Mouse (Mus musculus): Measurements from ENCODE around the gene Sv2a. TPM values are rescaled to one million over a fixed set of nuclear protein-coding genes. Genes with fewer than 3 reads are reported as not detected.

The Sv2a gene
- polyA plus RNA-seq, 1 experiment: 1.6 TPM

DNA sequence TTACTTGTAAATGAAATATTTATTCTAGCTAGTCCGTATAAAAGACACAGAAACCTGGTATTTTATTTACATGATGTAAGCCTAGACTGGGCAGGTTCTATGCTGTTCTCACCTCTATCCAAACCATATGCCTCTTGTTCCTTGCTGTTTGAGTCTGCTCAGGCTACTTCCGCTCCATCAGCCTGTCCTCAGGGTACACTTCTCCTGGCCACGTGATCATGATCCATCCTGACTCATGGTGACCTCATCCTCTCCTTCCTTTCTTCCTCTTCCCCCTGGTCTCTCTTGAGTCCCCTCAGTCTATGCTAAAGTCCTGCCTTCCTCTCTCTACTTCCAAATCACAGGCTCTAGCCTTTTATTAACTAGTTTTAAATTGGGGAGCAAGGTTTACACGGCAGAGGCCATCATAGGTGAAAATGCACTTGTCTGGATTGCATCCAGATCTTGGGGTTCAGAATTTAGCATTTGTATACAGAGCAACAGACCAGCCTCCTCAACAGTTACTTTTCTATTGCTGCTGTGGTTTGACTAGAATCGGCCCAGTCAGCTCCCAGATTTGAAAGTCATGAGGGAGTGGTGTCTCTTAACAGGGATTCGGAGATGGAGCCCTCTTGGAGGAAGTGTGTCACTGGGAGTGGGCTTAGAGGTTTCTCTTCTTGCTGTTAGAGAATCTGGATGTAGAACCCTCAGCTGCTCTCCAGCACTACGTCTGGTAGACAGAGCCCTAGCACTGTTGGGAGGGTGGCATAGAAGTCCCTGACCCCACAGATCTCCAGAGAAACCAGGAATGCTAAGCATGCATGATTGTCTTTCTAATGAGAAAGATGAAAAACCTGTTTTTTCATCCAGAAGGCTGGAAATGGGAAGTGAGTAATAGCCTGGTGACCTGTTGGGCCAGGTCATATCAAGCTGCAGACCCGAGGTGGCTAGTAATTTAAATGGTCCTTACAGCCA is 46.0 kb downstream of the Sv2a start:
- no peak overlapping the region for H3K4me3 ChIP-seq (replicated peaks; ENCODE audit: extremely low read depth, low read depth, low read length)
- DNase-seq: no peak
- H3K4me1 ChIP-seq (ENCODE audit: control insufficient read depth, insufficient read depth, low read length): peaks cover 7% of the 10 kb centered on the region
- 52% methylated on average over 8 of the region's 8 CpGs for WGBS
- TF ChIP-seq POLR2A (IDR thresholded peaks at IDR 0.05; ENCODE audit: borderline replicate concordance, extremely low read depth, low read depth, low read length) (no peak), CTCF (IDR thresholded peaks at IDR 0.05; ENCODE audit: insufficient read depth, low read length) (no peak)

DNA sequence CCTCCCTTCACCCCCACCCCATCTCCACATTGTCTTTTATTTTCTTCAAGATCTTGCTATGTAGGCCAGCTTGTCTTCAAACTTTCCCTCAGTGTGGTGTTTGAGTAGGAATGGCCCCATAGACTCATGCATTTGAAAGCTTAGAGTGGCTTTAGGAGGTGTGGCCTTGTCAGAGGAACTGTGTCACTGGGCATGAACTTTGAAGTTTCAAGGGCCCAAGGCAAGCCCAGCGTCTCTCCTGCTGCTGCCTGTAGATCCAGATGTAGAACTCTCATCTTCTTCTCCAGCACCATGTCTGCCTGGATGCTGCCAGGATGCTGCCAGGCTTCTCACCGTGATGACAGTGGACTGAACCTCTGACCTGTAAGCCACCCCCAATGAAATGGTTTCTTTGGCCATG is 47.9 kb downstream of the Sv2a start:
- H3K4me1 ChIP-seq (ENCODE audit: control insufficient read depth, insufficient read depth, low read length): no peaks in the 10 kb centered on the region; the same call in 1 of the 2 replicates
- TF ChIP-seq CTCF (IDR thresholded peaks at IDR 0.05; ENCODE audit: insufficient read depth, low read length) (no peak), POLR2A (IDR thresholded peaks at IDR 0.05; ENCODE audit: borderline replicate concordance, extremely low read depth, low read depth, low read length) (no peak)
- no peak overlapping the region for H3K4me3 ChIP-seq (replicated peaks; ENCODE audit: extremely low read depth, low read depth, low read length)
- WGBS: 62% methylated on average over 2 of the region's 2 CpGs
- no peak for DNase-seq

DNA sequence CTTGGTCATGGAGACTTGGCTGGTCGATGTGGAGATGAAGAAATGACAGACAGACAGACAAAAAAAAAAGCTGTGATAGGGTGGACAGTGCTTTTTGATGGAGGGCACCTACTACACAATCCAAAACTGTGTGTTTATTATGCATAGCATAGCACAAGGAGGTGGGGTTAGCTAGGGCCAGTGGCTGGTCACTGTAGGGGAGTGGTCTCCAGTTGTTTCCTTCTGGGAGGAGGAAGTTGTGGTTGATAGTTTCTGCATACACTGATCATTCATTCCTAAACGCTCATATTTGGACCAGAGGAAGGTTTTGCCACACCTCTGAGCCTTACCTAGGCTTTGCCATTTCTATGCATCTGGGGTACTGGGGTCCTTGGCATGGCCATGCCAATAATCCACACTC is 49.5 kb downstream of the Sv2a start:
- Histone ChIP-seq H3K4me1 (ENCODE audit: control insufficient read depth, insufficient read depth, low read length) (no peaks in the 10 kb centered on the region; the same call in 1 of the 2 replicates), H3K4me3 (replicated peaks; ENCODE audit: extremely low read depth, low read depth, low read length) (no peak overlapping the region)
- no peak for TF ChIP-seq POLR2A (IDR thresholded peaks at IDR 0.05; ENCODE audit: borderline replicate concordance, extremely low read depth, low read depth, low read length)
- no peak for TF ChIP-seq CTCF (IDR thresholded peaks at IDR 0.05; ENCODE audit: insufficient read depth, low read length)
- 58% methylated on average over 2 of the region's 2 CpGs for WGBS
- no peak for DNase-seq

DNA sequence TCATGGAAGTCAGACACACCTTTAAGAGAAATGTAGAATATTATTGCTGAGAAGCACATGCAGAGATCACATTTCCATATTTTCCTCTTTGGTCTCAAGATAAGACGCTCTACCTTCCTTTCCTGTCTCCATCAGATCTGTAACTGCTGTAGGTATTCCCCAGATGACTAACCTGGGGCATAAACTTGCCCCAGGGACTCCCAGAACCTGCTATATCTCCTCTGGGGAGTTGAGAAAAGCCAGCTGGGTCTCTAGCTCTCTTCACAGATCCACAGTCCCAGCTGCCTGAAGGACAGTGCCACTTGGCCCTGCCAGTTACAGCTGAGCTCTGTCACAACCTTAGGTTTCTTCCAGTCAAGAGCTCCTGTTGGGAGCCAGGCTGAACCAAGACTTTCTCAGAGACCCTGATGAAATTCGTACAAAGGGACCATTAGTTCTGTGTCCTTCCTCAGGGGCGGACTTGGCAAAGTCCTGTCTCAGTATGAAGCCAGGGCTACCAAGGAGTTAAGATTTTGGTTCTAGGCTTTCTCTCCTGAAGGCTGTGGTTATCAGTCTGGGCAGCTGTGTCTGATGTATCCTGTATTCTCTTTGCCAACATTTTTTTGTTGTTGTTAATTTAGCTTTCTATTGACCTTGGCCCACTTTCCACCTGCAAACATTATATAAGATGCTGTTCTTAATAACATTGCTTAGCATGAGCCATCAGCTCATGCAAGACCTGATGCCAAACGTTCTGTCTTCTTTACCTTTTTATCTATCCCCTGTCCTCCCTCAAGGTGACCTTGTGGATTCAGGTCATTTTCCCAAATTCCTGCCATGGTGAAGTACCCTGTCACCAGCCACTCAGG is 50.2 kb downstream of the Sv2a start:
- WGBS: 73% methylated on average over 4 of the region's 4 CpGs

DNA sequence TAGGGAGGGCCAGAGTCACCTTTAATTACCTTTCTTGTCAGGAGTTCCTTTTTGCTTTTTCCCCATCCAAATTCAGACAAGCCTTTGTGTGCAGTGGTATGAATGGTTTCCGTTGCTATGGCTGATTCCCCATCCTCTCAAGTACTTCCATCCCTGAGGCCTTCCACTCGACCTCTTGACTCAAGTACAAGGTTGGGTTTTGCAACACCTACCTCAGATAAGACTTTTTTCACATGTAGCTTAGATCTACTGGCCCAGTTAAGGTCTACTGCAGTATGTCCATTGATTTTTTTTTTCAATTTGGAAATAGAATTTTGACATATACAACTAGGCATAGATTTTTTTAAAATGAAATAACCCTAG is 50.8 kb downstream of the Sv2a start:
- Histone ChIP-seq H3K4me3 (replicated peaks; ENCODE audit: extremely low read depth, low read depth, low read length) (no peak overlapping the region), H3K4me1 (ENCODE audit: control insufficient read depth, insufficient read depth, low read length) (no peaks in the 10 kb centered on the region; the same call in 1 of the 2 replicates)
- WGBS: 52% methylated on average over 2 of the region's 2 CpGs
- TF ChIP-seq CTCF (IDR thresholded peaks at IDR 0.05; ENCODE audit: insufficient read depth, low read length) (no peak), POLR2A (IDR thresholded peaks at IDR 0.05; ENCODE audit: borderline replicate concordance, extremely low read depth, low read depth, low read length) (no peak)
- no peak for DNase-seq

More for the DNA sequence above, 50.2 kb downstream of the Sv2a start:
- TF ChIP-seq POLR2A (IDR thresholded peaks at IDR 0.05; ENCODE audit: borderline replicate concordance, extremely low read depth, low read depth, low read length) (no peak), CTCF (IDR thresholded peaks at IDR 0.05; ENCODE audit: insufficient read depth, low read length) (no peak)
- H3K4me3 ChIP-seq (replicated peaks; ENCODE audit: extremely low read depth, low read depth, low read length): no peak overlapping the region
- no peak for DNase-seq
- no peaks in the 10 kb centered on the region; the same call in 1 of the 2 replicates for H3K4me1 ChIP-seq (ENCODE audit: control insufficient read depth, insufficient read depth, low read length)

DNA sequence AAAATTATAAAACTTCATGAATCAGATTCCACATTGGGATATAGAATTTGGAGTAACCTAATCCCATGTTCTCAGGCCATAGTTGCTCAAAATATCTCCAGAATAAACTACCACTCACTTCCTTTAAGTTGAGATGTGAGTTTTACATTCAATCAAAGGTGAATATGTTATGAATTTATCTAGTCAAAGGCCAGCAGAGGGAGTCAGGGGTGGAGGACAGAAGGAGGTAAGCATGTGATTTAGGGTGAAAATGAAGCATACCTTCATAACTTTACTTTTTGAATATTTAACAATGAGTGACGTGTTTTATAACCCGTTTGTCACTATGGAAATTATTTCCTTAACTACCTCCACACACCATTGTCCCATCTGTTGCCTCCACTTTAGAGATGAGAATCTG is 54.0 kb downstream of the Sv2a start:
- WGBS: 91% methylated on average over 2 of the region's 2 CpGs
- TF ChIP-seq CTCF (IDR thresholded peaks at IDR 0.05; ENCODE audit: insufficient read depth, low read length) (no peak), POLR2A (IDR thresholded peaks at IDR 0.05; ENCODE audit: borderline replicate concordance, extremely low read depth, low read depth, low read length) (no peak)
- no peak for DNase-seq
- Histone ChIP-seq H3K4me3 (replicated peaks; ENCODE audit: extremely low read depth, low read depth, low read length) (no peak overlapping the region), H3K4me1 (ENCODE audit: control insufficient read depth, insufficient read depth, low read length) (peaks cover 5% of the 10 kb centered on the region; the same call in 1 of the 2 replicates)

DNA sequence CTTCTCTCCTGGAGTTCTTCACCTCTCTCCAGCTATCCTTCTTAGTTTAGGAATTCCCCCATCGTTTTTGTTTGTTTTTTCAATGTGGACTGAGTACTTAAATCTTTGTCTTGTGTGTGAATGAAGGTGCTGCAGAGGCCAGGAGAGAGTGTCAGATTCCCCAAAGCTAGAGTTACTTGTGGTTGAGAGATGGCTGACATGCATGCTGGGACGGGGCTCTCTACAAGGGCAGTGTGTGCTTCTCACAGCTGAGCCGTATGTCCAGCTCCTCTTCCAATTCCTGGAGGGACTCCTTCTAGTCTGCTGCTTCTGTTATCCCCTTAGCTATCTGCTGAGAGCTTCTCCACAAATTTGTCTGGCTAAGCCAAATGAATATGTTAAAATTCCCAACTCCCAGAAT is 54.9 kb downstream of the Sv2a start:
- WGBS: 49% methylated on average over 3 of the region's 3 CpGs
- Histone ChIP-seq H3K4me1 (ENCODE audit: control insufficient read depth, insufficient read depth, low read length) (peaks cover 5% of the 10 kb centered on the region; the same call in 1 of the 2 replicates), H3K4me3 (replicated peaks; ENCODE audit: extremely low read depth, low read depth, low read length) (no peak overlapping the region)
- TF ChIP-seq POLR2A (IDR thresholded peaks at IDR 0.05; ENCODE audit: borderline replicate concordance, extremely low read depth, low read depth, low read length) (no peak), CTCF (IDR thresholded peaks at IDR 0.05; ENCODE audit: insufficient read depth, low read length) (no peak)
- DNase-seq: no peak

DNA sequence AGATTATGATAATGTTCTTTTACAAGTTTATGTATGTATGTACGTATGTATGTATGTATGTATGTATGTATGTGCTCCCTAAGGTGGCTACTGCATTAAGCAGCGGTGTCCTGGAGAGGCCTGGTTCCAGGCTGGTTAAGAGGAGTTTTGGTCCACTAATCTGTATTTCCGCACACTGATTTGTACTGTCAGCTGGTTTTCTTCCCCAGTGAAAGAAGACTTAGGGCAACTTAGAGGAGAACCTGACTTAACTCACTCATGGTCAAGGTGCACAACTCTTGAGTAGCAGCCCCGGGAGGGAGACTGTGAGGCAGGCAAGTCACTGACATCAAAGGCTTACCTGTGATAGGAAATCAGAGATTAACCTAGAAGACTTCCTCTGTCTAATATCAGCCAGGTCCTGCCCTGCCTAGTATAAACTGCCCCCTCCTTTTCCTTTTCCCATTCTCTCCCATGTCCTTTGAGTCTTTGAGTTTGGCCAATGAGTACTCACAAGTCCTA is 55.9 kb downstream of the Sv2a start:
- no peak for TF ChIP-seq POLR2A (IDR thresholded peaks at IDR 0.05; ENCODE audit: borderline replicate concordance, extremely low read depth, low read depth, low read length)
- TF ChIP-seq CTCF (IDR thresholded peaks at IDR 0.05; ENCODE audit: insufficient read depth, low read length): no peak

DNA sequence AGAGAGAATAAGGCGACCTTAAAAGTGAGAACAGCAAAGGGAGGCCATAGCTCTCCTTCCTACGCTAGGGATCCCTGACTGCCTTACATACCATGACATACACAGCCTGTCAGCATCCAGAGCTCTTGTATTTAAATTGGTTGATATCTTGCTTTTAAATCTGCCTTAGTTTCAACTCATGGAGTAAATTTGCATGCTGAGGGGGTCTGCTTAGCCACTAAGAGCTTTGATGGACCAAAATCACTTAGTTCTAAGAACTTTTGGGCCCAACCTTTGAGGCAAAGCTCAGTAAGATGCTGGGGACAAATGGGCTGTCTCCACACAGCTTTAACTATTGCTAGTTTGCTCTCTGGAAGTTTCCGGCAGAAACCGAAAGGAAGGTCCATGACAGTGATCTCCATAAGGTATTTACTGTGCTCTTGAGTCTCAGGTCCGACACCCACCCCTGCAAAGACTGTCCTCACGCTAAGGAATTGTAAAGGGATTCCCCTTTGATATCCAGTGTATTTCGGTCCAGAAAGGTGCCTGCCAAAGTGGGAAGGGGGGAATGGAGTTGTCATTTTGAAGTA is 56.5 kb downstream of the Sv2a start:
- TF ChIP-seq CTCF (IDR thresholded peaks at IDR 0.05; ENCODE audit: insufficient read depth, low read length) (no peak), POLR2A (IDR thresholded peaks at IDR 0.05; ENCODE audit: borderline replicate concordance, extremely low read depth, low read depth, low read length) (no peak)
- no peak overlapping the region for H3K4me3 ChIP-seq (replicated peaks; ENCODE audit: extremely low read depth, low read depth, low read length)

More for the DNA sequence above, 55.9 kb downstream of the Sv2a start:
- 79% methylated on average over 4 of the region's 4 CpGs for WGBS
- Histone ChIP-seq H3K4me3 (replicated peaks; ENCODE audit: extremely low read depth, low read depth, low read length) (no peak overlapping the region), H3K4me1 (ENCODE audit: control insufficient read depth, insufficient read depth, low read length) (peaks cover 5% of the 10 kb centered on the region; the same call in 1 of the 2 replicates)
- DNase-seq: no peak

More for the DNA sequence above, 56.5 kb downstream of the Sv2a start:
- WGBS: 60% methylated on average over 7 of the region's 7 CpGs
- H3K4me1 ChIP-seq (ENCODE audit: control insufficient read depth, insufficient read depth, low read length): peaks cover 5% of the 10 kb centered on the region; the same call in 1 of the 2 replicates
- no peak for DNase-seq
